Mouse (Mus musculus) liver, embryonic 14.5 days (tissue): ENCODE results near the gene Sept1. TPM values are rescaled to one million over a fixed set of nuclear protein-coding genes. Genes with fewer than 3 reads are reported as not detected.

ENCODE experiments used
- ATAC-seq: fragments of 200-750 bp; cut with Nextera tagmentation; 2 replicates; pipeline ENCODE4 v1.8.0; 2017; ENCODE audit warnings: moderate number of reproducible peaks, mild to moderate bottlenecking, moderate library complexity; ENCODE audit not compliant: insufficient read depth
- DNase-seq, 3 experiments: peaks; one replicate each; pipeline ENCODE4 v3.0.0-alpha.2; 2012 to 2013; ENCODE audit warnings: low read depth in 3 of 3, low spot score in 3 of 3
- H3K27ac ChIP-seq: fragments of 300-500 bp; sonication (generic); 2 replicates; pipeline ENCODE4 v1.5.1; 2014; ENCODE audit warnings: moderate library complexity, mild to moderate bottlenecking, control low read depth, inconsistent platforms
- H3K27me3 ChIP-seq: fragments of 300-500 bp; sonication (generic); 2 replicates; pipeline ENCODE4 v1.6.1; 2014; ENCODE audit warnings: mild to moderate bottlenecking, low read length, moderate library complexity; ENCODE audit not compliant: control insufficient read depth, insufficient read depth
- H3K36me3 ChIP-seq: fragments of 300-500 bp; sonication (generic); replicated peaks from 2 replicates; pipeline ENCODE4 v1.6.1; 2014; ENCODE audit warnings: low read depth; ENCODE audit not compliant: control insufficient read depth, insufficient read depth
- H3K4me1 ChIP-seq, 2 experiments: fragments of 200-500 bp in 1 of 2; fragments of 300-500 bp in 1 of 2; sonication (generic) in 1 of 2; replicated peaks; 2 replicates each; pipeline ENCODE4 v1.6.1; 2012 to 2014; ENCODE audit warnings: antibody characterized with exemption in 1 of 2, inconsistent platforms in 1 of 2, low read length in 1 of 2; ENCODE audit not compliant: control insufficient read depth in 2 of 2, insufficient read depth in 2 of 2
- H3K4me2 ChIP-seq: fragments of 300-500 bp; sonication (generic); 2 replicates; pipeline ENCODE4 v1.6.1; 2014; ENCODE audit warnings: low read depth, mild to moderate bottlenecking, control low read depth, moderate library complexity
- H3K4me3 ChIP-seq, 2 experiments: fragments of 200-500 bp in 1 of 2; fragments of 300-500 bp in 1 of 2; sonication (generic) in 1 of 2; 2 replicates each; pipeline ENCODE4 v1.5.1; 2012 to 2014; ENCODE audit warnings: low read depth in 2 of 2, low read length in 2 of 2, mild to moderate bottlenecking in 2 of 2, control low read depth in 1 of 2, inconsistent platforms in 1 of 2, moderate library complexity in 1 of 2; ENCODE audit not compliant: insufficient read depth in 1 of 2
- H3K9ac ChIP-seq: fragments of 300-500 bp; sonication (generic); replicated peaks from 2 replicates; pipeline ENCODE4 v1.6.1; 2014; ENCODE audit warnings: mild to moderate bottlenecking, control low read depth, moderate library complexity
- H3K9me3 ChIP-seq: fragments of 300-500 bp; sonication (generic); 2 replicates; pipeline ENCODE4 v1.6.1; 2016; ENCODE audit warnings: low read length, mixed read lengths; ENCODE audit not compliant: control insufficient read depth
- CTCF ChIP-seq: IDR thresholded peaks from 2 replicates; pipeline ENCODE4 v1.5.1; 2016; ENCODE audit warnings: antibody characterized with exemption, low read depth, control low read depth
- EP300 ChIP-seq: IDR thresholded peaks from 2 replicates; pipeline ENCODE4 v1.6.1; 2016; ENCODE audit warnings: antibody characterized with exemption, low read depth
- WGBS: fragments of 180-500 bp; shearing (Covaris S2); extraction: QIAGEN DNeasy Blood & Tissue Kit; methylation state at CpG from one replicate; pipeline ENCODE4 v1.1.7; 2014; ENCODE audit not compliant: insufficient replicate concordance; 5-methylcytosine and 5-hydroxymethylcytosine counted together
- polyA plus RNA-seq, 2 experiments: library from polyadenylated mRNA; depleted of rRNA in 1 of 2; stranded (reverse) in 1 of 2; unstranded in 1 of 2; fragments of >200 nt; fragmentation: Nextera tagmentation in 1 of 2; extraction: Ambion mirVana in 1 of 2; gene quantifications; 2 replicates each; pipeline versions ENCODE4 v1.2.1 to v1.2.3; 2012 to 2014

Sept1 gene
- polyA plus RNA-seq, 2 experiments: 7.0 to 16.1 TPM

GRCm38 (mm10) chr7:127192989-127193388, 39.9 kb downstream of the Sept1 start:
- no peak for DNase-seq
- no peaks in the 10 kb centered on the region for H3K9me3 ChIP-seq
- ATAC-seq: no peak
- H3K4me3 ChIP-seq: no peak overlapping the region
- H3K9ac ChIP-seq: no peak overlapping the region
- H3K27me3 ChIP-seq: no peaks in the 10 kb centered on the region
- H3K36me3 ChIP-seq: peaks cover 32% of the 10 kb centered on the region
- H3K27ac ChIP-seq: no peak overlapping the region
- 84% methylated on average over 5 of the region's 5 CpGs for WGBS
- no peak overlapping the region for H3K4me2 ChIP-seq
- H3K4me1 ChIP-seq: peaks cover 16 to 19% of the 10 kb centered on the region in 2 experiments
- TF ChIP-seq EP300 (no peak), CTCF (no peak)

GRCm38 (mm10) chr7:127190672-127191071, 42.3 kb downstream of the Sept1 start:
- Histone ChIP-seq H3K27me3 (no peaks in the 10 kb centered on the region), H3K4me2 (no peak overlapping the region), H3K4me1 (peaks cover 7 to 9% of the 10 kb centered on the region in 2 experiments; a peak in 3 of 4 replicates), H3K36me3 (peaks cover 27% of the 10 kb centered on the region), H3K9me3 (no peaks in the 10 kb centered on the region), H3K27ac (no peak overlapping the region), H3K4me3 (no peak overlapping the region), H3K9ac (no peak overlapping the region)
- WGBS: 80% methylated on average over 6 of the region's 6 CpGs
- ATAC-seq (no peak), DNase-seq (no peak)
- TF ChIP-seq EP300: no peak
- TF ChIP-seq CTCF: no peak

- ATAC-seq (no peak), DNase-seq (no peak)
- TF ChIP-seq CTCF (no peak), EP300 (no peak)
- 58% methylated on average over 17 of the region's 17 CpGs for WGBS
- H3K9ac ChIP-seq: no peak overlapping the region
- no peak overlapping the region for H3K27ac ChIP-seq
- peaks cover 10 to 12% of the 10 kb centered on the region in 2 experiments for H3K4me1 ChIP-seq
- no peak overlapping the region for H3K4me2 ChIP-seq
- no peaks in the 10 kb centered on the region for H3K27me3 ChIP-seq
- peaks cover 20% of the 10 kb centered on the region for H3K36me3 ChIP-seq
- H3K4me3 ChIP-seq: no peak overlapping the region
- H3K9me3 ChIP-seq: no peaks in the 10 kb centered on the region
Measured at GRCm38 (mm10) chr7:127188305-127189276, 44.3 kb downstream of the Sept1 start.

- H3K4me1 ChIP-seq: peaks cover 20 to 23% of the 10 kb centered on the region in 2 experiments
- no peak overlapping the region for H3K9ac ChIP-seq
- 71% methylated on average over 10 of the region's 10 CpGs for WGBS
- no peaks in the 10 kb centered on the region for H3K27me3 ChIP-seq
- H3K9me3 ChIP-seq: no peaks in the 10 kb centered on the region
- ATAC-seq (no peak), DNase-seq (no peak)
- peaks cover 10% of the 10 kb centered on the region for H3K36me3 ChIP-seq
- H3K27ac ChIP-seq: no peak overlapping the region
- no peak for TF ChIP-seq EP300
- no peak for TF ChIP-seq CTCF
- no peak overlapping the region for H3K4me3 ChIP-seq
- no peak overlapping the region for H3K4me2 ChIP-seq
Measured at GRCm38 (mm10) chr7:127187351-127187750, 45.6 kb downstream of the Sept1 start.

- no peaks in the 10 kb centered on the region for H3K9me3 ChIP-seq
- DNase-seq (no peak), ATAC-seq (no peak)
- H3K36me3 ChIP-seq: no peaks in the 10 kb centered on the region
- no peak overlapping the region for H3K4me2 ChIP-seq
- 40% methylated on average over 3 of the region's 3 CpGs for WGBS
- no peak overlapping the region for H3K9ac ChIP-seq
- no peak overlapping the region for H3K4me3 ChIP-seq
- no peaks in the 10 kb centered on the region for H3K27me3 ChIP-seq
- peaks cover 20 to 29% of the 10 kb centered on the region in 2 experiments for H3K4me1 ChIP-seq
- no peak overlapping the region for H3K27ac ChIP-seq
- TF ChIP-seq CTCF (peak; percentile 72), EP300 (no peak)
Measured at GRCm38 (mm10) chr7:127185601-127186000, 47.3 kb downstream of the Sept1 start.
